Mouse (Mus musculus) C2C12 (cell line): ENCODE measurements around the gene Fbln2. TPM values are rescaled to one million over a fixed set of nuclear protein-coding genes. Genes with fewer than 3 reads are reported as not detected.

ENCODE experiments used
- H3K27me3 ChIP-seq: one replicate; pipeline ENCODE4 v1.6.1; 2011; ENCODE audit not compliant: control insufficient read depth, insufficient read depth, insufficient read length
- H3K36me3 ChIP-seq: one replicate; pipeline ENCODE4 v1.6.1; 2011; ENCODE audit not compliant: control insufficient read depth, insufficient read depth
- H3K4me3 ChIP-seq: one replicate; pipeline ENCODE4 v1.5.1; 2011; ENCODE audit warnings: mild to moderate bottlenecking, control low read depth; ENCODE audit not compliant: poor library complexity, insufficient read depth, severe bottlenecking
- H3K79me2 ChIP-seq: one replicate; pipeline ENCODE4 v1.6.1; 2011; ENCODE audit not compliant: control insufficient read depth, insufficient read depth
- H3K79me3 ChIP-seq: one replicate; pipeline ENCODE4 v1.6.1; 2011; ENCODE audit warnings: low read depth, control low read depth
- H3ac ChIP-seq: one replicate; pipeline ENCODE3; 2011; ENCODE audit warnings: low read depth; ENCODE audit not compliant: control insufficient read depth, insufficient read length
- CEBPB ChIP-seq: IDR thresholded peaks from one replicate; pipeline ENCODE4 v1.6.1; 2011; ENCODE audit warnings: low read depth, mild to moderate bottlenecking, control low read depth, moderate library complexity
- CTCF ChIP-seq: IDR thresholded peaks from one replicate; pipeline ENCODE4 v1.5.1; 2011; ENCODE audit not compliant: control insufficient read depth, insufficient read depth, insufficient read length
- FOSL1 ChIP-seq: IDR thresholded peaks from one replicate; pipeline ENCODE4 v1.8.0; 2011; ENCODE audit warnings: mild to moderate bottlenecking, low read length; ENCODE audit not compliant: poor library complexity, insufficient read depth, severe bottlenecking
- MAX ChIP-seq: IDR thresholded peaks from one replicate; pipeline ENCODE4 v1.6.1; 2011; ENCODE audit warnings: mild to moderate bottlenecking, control low read depth
- MYOD1 ChIP-seq: IDR thresholded peaks from one replicate; pipeline ENCODE4 v1.6.1; 2011; ENCODE audit warnings: low read depth; ENCODE audit not compliant: control insufficient read depth, insufficient read length
- MYOG ChIP-seq: IDR thresholded peaks from one replicate; pipeline ENCODE4 v1.6.1; 2011; ENCODE audit not compliant: control insufficient read depth, insufficient read length; ENCODE audit errors: extremely low read depth
- USF1 ChIP-seq: IDR thresholded peaks from one replicate; pipeline ENCODE4 v1.6.1; 2011; ENCODE audit warnings: low read depth, mild to moderate bottlenecking, control low read depth, moderate library complexity
- polyA plus RNA-seq: library from polyadenylated mRNA; unstranded; fragments of >200 nt; fragmentation: generic; extraction: Trizol; gene quantifications from one replicate; pipeline ENCODE4 v1.2.1, GENCODE M21; 2012; ENCODE audit warnings: missing spikeins

Fbln2 gene
- polyA plus RNA-seq, 1 experiment: 91.6 TPM

GRCm38 (mm10) chr6:91302337-91302736 lies 90.1 kb downstream of the Fbln2 start:
- Histone ChIP-seq H3ac (no peak overlapping the region), H3K27me3 (peaks cover 79% of the 10 kb centered on the region), H3K4me3 (no peak overlapping the region), H3K79me3 (no peaks in the 10 kb centered on the region), H3K79me2 (no peaks in the 10 kb centered on the region), H3K36me3 (no peaks in the 10 kb centered on the region)
- TF ChIP-seq MAX (no peak), FOSL1 (no peak), CTCF (no peak), MYOG (no peak), CEBPB (no peak), USF1 (no peak), MYOD1 (no peak)

DNA sequence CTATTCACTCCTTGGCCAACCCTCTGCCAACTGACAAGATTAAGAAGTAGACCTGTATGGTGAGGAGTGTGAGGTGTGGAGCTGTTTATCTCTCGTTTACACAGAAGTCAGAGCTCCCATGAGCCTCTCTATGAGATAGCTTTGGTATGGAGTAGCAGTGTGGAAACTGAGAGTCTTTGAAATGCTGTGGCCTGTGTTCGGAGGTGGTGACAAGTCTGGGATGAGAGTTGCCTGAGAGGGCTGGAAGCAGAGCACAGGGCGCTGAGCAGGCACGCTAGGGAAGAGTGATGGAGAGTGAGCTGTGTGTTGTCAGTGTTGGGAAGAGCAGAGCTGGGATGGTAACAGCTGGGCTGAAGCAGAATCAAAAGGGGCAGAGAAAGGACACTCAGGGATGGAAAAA lies 91.9 kb downstream of the Fbln2 start:
- TF ChIP-seq FOSL1: no peak
- no peak for TF ChIP-seq MYOG
- no peak for TF ChIP-seq CTCF
- no peak for TF ChIP-seq USF1
- TF ChIP-seq MYOD1: no peak
- no peak for TF ChIP-seq CEBPB
- Histone ChIP-seq H3K79me3 (no peaks in the 10 kb centered on the region), H3K27me3 (peaks cover 69% of the 10 kb centered on the region), H3K4me3 (no peak overlapping the region), H3ac (no peak overlapping the region), H3K36me3 (no peaks in the 10 kb centered on the region), H3K79me2 (no peaks in the 10 kb centered on the region)

DNA sequence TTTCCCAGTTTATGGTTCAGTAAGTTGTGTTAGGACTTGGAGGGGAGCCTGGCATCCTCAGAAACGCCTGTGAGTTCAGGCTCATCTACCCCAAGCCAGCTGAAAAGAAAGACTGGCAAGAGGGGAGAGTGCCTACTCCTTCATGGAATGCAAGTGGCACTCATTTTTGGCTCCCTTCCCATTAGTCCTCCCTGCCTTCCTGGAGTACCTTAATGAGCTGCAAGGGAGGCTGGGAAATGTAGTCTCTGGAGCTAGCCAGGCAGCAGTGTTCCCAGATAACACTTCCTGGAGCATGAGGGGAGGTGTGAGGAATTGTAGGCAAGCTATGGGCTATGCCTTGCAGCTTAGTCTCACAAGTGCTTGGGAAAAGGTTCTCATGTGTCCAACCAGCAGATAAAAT lies 95.7 kb downstream of the Fbln2 start:
- Histone ChIP-seq H3K27me3 (peaks cover 55% of the 10 kb centered on the region), H3K79me2 (no peaks in the 10 kb centered on the region), H3K79me3 (no peaks in the 10 kb centered on the region), H3K4me3 (no peak overlapping the region), H3K36me3 (no peaks in the 10 kb centered on the region), H3ac (no peak overlapping the region)
- no peak for TF ChIP-seq CEBPB
- no peak for TF ChIP-seq MAX
- TF ChIP-seq MYOD1: no peak
- TF ChIP-seq MYOG: no peak
- no peak for TF ChIP-seq USF1
- no peak for TF ChIP-seq FOSL1
- no peak for TF ChIP-seq CTCF

DNA sequence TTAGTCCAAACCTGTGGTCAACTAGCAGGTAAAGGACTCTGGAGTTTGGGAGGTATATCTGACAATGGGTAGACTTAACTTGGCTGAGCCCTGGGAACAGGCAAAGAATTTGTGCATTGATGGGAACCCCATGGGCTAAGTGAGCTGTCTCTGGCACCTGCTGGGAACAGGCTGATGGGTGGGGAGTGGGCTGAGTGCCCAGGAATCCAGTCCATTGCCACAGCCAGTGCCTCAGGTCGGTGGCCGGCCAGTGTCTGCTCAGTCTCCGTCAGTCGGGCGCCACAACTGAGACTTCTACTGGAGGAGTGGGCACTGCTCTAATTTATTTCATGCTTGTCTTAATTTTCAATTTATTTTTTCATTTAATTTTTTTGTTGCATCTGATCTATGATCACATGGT lies 98.9 kb downstream of the Fbln2 start:
- H3K79me3 ChIP-seq: no peaks in the 10 kb centered on the region
- H3K79me2 ChIP-seq: no peaks in the 10 kb centered on the region
- H3K4me3 ChIP-seq: no peak overlapping the region
- no peaks in the 10 kb centered on the region for H3K36me3 ChIP-seq
- TF ChIP-seq MYOG (no peak), MYOD1 (no peak), FOSL1 (no peak), MAX (no peak), CEBPB (no peak), USF1 (no peak), CTCF (no peak)
- H3ac ChIP-seq: no peak overlapping the region
- peaks cover 42% of the 10 kb centered on the region for H3K27me3 ChIP-seq

- Histone ChIP-seq H3ac (no peak overlapping the region), H3K79me3 (no peaks in the 10 kb centered on the region), H3K79me2 (no peaks in the 10 kb centered on the region), H3K4me3 (no peak overlapping the region), H3K36me3 (no peaks in the 10 kb centered on the region), H3K27me3 (peaks cover 34% of the 10 kb centered on the region)
- no peak for TF ChIP-seq CTCF
- no peak for TF ChIP-seq MYOD1
- no peak for TF ChIP-seq USF1
- no peak for TF ChIP-seq MAX
- no peak for TF ChIP-seq CEBPB
- no peak for TF ChIP-seq FOSL1
- TF ChIP-seq MYOG: no peak
Measured at GRCm38 (mm10) chr6:91312491-91312890, 100.2 kb downstream of the Fbln2 start.

Other genes starting within 250 kb of the Fbln2 start
- gene Iqsec1, start 223.8 kb upstream of the Fbln2 start, polyA plus RNA-seq: 20.6 TPM
- gene Nup210, start 95.6 kb upstream of the Fbln2 start, polyA plus RNA-seq: not detected
- gene Hdac11, start 55.8 kb upstream of the Fbln2 start, polyA plus RNA-seq: 1.1 TPM
- not detected for gene Wnt7a, start 198.9 kb downstream of the Fbln2 start, polyA plus RNA-seq